Mouse (Mus musculus): ENCODE measurements at regions not wholly inside any gene's neighbourhood (a gene's known extent, or its start where the extent isn't known, plus 50 kb on each side); places are given as distances from the start of the nearest gene placed in this dataset.

- Histone ChIP-seq H3K4me1 (ENCODE audit: control insufficient read depth, insufficient read depth, low read length) (no peaks in the 10 kb centered on the region), H3K27ac (ENCODE audit: control insufficient read depth, insufficient read depth, low read depth, low read length) (no peak overlapping the region), H3K36me3 (ENCODE audit: control insufficient read depth, insufficient read depth, low read length) (no peaks in the 10 kb centered on the region), H3K27me3 (ENCODE audit: control insufficient read depth, insufficient read depth, low read length) (no peaks in the 10 kb centered on the region), H3K4me3 (ENCODE audit: control insufficient read depth, low read depth, low read length) (no peak overlapping the region)
- TF ChIP-seq CTCF (IDR thresholded peaks at IDR 0.05; ENCODE audit: control insufficient read depth, insufficient read depth, insufficient replicate concordance, low read depth, low read length) (no peak), POLR2A (IDR thresholded peaks at IDR 0.05; ENCODE audit: control insufficient read depth, low read depth, low read length) (no peak)
Observed at GRCm38 (mm10) chr12:98337644-98338043, 69.2 kb downstream of the Gpr65 start.

- no peak overlapping the region for H3K27ac ChIP-seq (ENCODE audit: control insufficient read depth, insufficient read depth, low read depth, low read length)
- no peaks in the 10 kb centered on the region for H3K4me1 ChIP-seq (ENCODE audit: control insufficient read depth, insufficient read depth, low read length)
- no peak for TF ChIP-seq CTCF (IDR thresholded peaks at IDR 0.05; ENCODE audit: control insufficient read depth, insufficient read depth, insufficient replicate concordance, low read depth, low read length)
- no peak for TF ChIP-seq POLR2A (IDR thresholded peaks at IDR 0.05; ENCODE audit: control insufficient read depth, low read depth, low read length)
- H3K36me3 ChIP-seq (ENCODE audit: control insufficient read depth, insufficient read depth, low read length) = no peaks in the 10 kb centered on the region
- H3K4me3 ChIP-seq (ENCODE audit: control insufficient read depth, low read depth, low read length) = no peak overlapping the region
- no peaks in the 10 kb centered on the region for H3K27me3 ChIP-seq (ENCODE audit: control insufficient read depth, insufficient read depth, low read length)
Observed at GRCm38 (mm10) chr12:98339536-98339935, 71.1 kb downstream of the Gpr65 start.

GRCm38 (mm10) chr12:98342158-98342557 is 73.7 kb downstream of the Gpr65 start:
- Histone ChIP-seq H3K27me3 (ENCODE audit: control insufficient read depth, insufficient read depth, low read length) (no peaks in the 10 kb centered on the region), H3K4me1 (ENCODE audit: control insufficient read depth, insufficient read depth, low read length) (no peaks in the 10 kb centered on the region), H3K36me3 (ENCODE audit: control insufficient read depth, insufficient read depth, low read length) (no peaks in the 10 kb centered on the region), H3K4me3 (ENCODE audit: control insufficient read depth, low read depth, low read length) (no peak overlapping the region), H3K27ac (ENCODE audit: control insufficient read depth, insufficient read depth, low read depth, low read length) (no peak overlapping the region)
- TF ChIP-seq POLR2A (IDR thresholded peaks at IDR 0.05; ENCODE audit: control insufficient read depth, low read depth, low read length) (no peak), CTCF (IDR thresholded peaks at IDR 0.05; ENCODE audit: control insufficient read depth, insufficient read depth, insufficient replicate concordance, low read depth, low read length) (0 out of 2 replicates have a peak, but pooled peaks have one; percentile 27)

GRCm38 (mm10) chr12:98343653-98344052 is 75.2 kb downstream of the Gpr65 start:
- Histone ChIP-seq H3K36me3 (ENCODE audit: control insufficient read depth, insufficient read depth, low read length) (no peaks in the 10 kb centered on the region), H3K27me3 (ENCODE audit: control insufficient read depth, insufficient read depth, low read length) (no peaks in the 10 kb centered on the region), H3K4me3 (ENCODE audit: control insufficient read depth, low read depth, low read length) (no peak overlapping the region), H3K27ac (ENCODE audit: control insufficient read depth, insufficient read depth, low read depth, low read length) (no peak overlapping the region), H3K4me1 (ENCODE audit: control insufficient read depth, insufficient read depth, low read length) (no peaks in the 10 kb centered on the region)
- TF ChIP-seq POLR2A (IDR thresholded peaks at IDR 0.05; ENCODE audit: control insufficient read depth, low read depth, low read length) (no peak), CTCF (IDR thresholded peaks at IDR 0.05; ENCODE audit: control insufficient read depth, insufficient read depth, insufficient replicate concordance, low read depth, low read length) (no peak)

- H3K4me1 ChIP-seq (ENCODE audit: control insufficient read depth, insufficient read depth, low read length) = no peaks in the 10 kb centered on the region
- TF ChIP-seq CTCF (IDR thresholded peaks at IDR 0.05; ENCODE audit: control insufficient read depth, insufficient read depth, insufficient replicate concordance, low read depth, low read length) (no peak), POLR2A (IDR thresholded peaks at IDR 0.05; ENCODE audit: control insufficient read depth, low read depth, low read length) (no peak)
- H3K27ac ChIP-seq (ENCODE audit: control insufficient read depth, insufficient read depth, low read depth, low read length) = no peak overlapping the region
- H3K27me3 ChIP-seq (ENCODE audit: control insufficient read depth, insufficient read depth, low read length) = no peaks in the 10 kb centered on the region
- H3K36me3 ChIP-seq (ENCODE audit: control insufficient read depth, insufficient read depth, low read length) = no peaks in the 10 kb centered on the region
- no peak overlapping the region for H3K4me3 ChIP-seq (ENCODE audit: control insufficient read depth, low read depth, low read length)
Observed at GRCm38 (mm10) chr12:98347056-98347455, 78.6 kb downstream of the Gpr65 start.

- Histone ChIP-seq H3K4me3 (ENCODE audit: control insufficient read depth, low read depth, low read length) (no peak overlapping the region), H3K4me1 (ENCODE audit: control insufficient read depth, insufficient read depth, low read length) (no peaks in the 10 kb centered on the region), H3K27ac (ENCODE audit: control insufficient read depth, insufficient read depth, low read depth, low read length) (no peak overlapping the region), H3K27me3 (ENCODE audit: control insufficient read depth, insufficient read depth, low read length) (no peaks in the 10 kb centered on the region), H3K36me3 (ENCODE audit: control insufficient read depth, insufficient read depth, low read length) (no peaks in the 10 kb centered on the region)
- TF ChIP-seq POLR2A (IDR thresholded peaks at IDR 0.05; ENCODE audit: control insufficient read depth, low read depth, low read length) (no peak), CTCF (IDR thresholded peaks at IDR 0.05; ENCODE audit: control insufficient read depth, insufficient read depth, insufficient replicate concordance, low read depth, low read length) (no peak; the same call in 1 of the 2 replicates)
Observed at GRCm38 (mm10) chr12:98347550-98348318, 79.3 kb downstream of the Gpr65 start.

GRCm38 (mm10) chr12:98349864-98350643 is 81.6 kb downstream of the Gpr65 start:
- TF ChIP-seq CTCF (IDR thresholded peaks at IDR 0.05; ENCODE audit: control insufficient read depth, insufficient read depth, insufficient replicate concordance, low read depth, low read length) (no peak), POLR2A (IDR thresholded peaks at IDR 0.05; ENCODE audit: control insufficient read depth, low read depth, low read length) (no peak)

More at GRCm38 (mm10) chr12:98349864-98350643, 81.6 kb downstream of the Gpr65 start:
- Histone ChIP-seq H3K27ac (ENCODE audit: control insufficient read depth, insufficient read depth, low read depth, low read length) (no peak overlapping the region), H3K4me3 (ENCODE audit: control insufficient read depth, low read depth, low read length) (no peak overlapping the region), H3K4me1 (ENCODE audit: control insufficient read depth, insufficient read depth, low read length) (no peaks in the 10 kb centered on the region), H3K27me3 (ENCODE audit: control insufficient read depth, insufficient read depth, low read length) (no peaks in the 10 kb centered on the region), H3K36me3 (ENCODE audit: control insufficient read depth, insufficient read depth, low read length) (no peaks in the 10 kb centered on the region)

Data from testis, adult 2 months (tissue).